Mouse (Mus musculus): Measurements from ENCODE around the gene Tmprss9.
A peak's percentile ranks its signal among the peaks of the same experiment; 100 is the strongest.

The Tmprss9 gene

GRCm38 (mm10) chr10:80935241-80935640, 63.6 kb downstream of the Tmprss9 start:
- peak in 1 of 2 experiments; percentile 38 for DNase-seq (ENCODE audit: inconsistent age in 2 of 2, low spot score in 1 of 2)

DNA sequence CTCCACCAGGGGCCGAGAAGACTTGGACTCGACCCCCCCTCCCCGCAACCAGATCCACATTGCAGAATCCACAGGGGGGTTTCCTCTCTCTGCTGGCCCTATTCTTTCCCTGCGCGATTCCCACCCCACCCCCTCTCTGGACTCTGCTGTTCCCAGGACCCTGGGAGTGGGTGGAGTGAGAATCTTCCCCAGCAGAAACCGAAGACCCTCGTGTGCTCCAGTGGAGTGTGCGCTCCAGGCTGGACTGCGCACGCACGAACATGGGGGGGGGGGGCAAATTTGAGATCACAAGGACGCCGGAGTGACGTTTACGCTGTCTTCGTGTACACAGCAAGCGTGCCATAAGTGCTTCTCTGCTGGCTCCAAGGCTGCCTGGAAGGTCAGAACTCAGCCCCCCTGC, 64.0 kb downstream of the Tmprss9 start:
- DNase-seq (ENCODE audit: inconsistent age in 2 of 2, low spot score in 1 of 2), result peak in 1 of 2 experiments; percentile 40

GRCm38 (mm10) chr10:80936135-80936809, 64.6 kb downstream of the Tmprss9 start:
- DNase-seq (ENCODE audit: inconsistent age in 2 of 2, low spot score in 1 of 2), result peak; percentile 80 to 88

GRCm38 (mm10) chr10:80936810-80937164, 65.1 kb downstream of the Tmprss9 start:
- no peak for DNase-seq (ENCODE audit: inconsistent age in 2 of 2, low spot score in 1 of 2)

DNA sequence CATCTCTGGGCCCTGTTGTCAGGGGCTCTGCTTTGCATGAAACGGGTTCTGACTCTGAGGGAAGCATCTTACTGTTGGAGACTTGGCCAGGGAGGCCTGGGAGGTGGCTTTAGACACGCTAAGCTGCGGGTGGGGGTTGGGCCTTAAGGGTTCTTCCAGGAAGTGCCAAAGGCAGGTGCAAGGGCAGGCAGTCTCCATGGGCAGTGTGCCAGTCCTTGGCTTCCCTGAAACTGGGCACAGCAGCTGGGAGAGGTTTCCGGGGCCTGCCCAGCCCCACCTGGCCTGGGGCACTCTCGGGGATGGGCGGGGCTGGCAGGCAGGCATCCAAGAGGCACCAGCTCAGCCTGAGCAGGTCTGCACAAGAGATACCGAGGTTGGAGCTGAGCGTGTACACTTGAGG, 66.0 kb downstream of the Tmprss9 start:
- DNase-seq (ENCODE audit: inconsistent age in 2 of 2, low spot score in 1 of 2), result peak in 1 of 2 experiments; percentile 68

- DNase-seq (ENCODE audit: inconsistent age in 2 of 2, low spot score in 1 of 2), result peak; percentile 53 to 67
These were observed 67.3 kb downstream of the Tmprss9 start for GRCm38 (mm10) chr10:80938831-80939550.

DNA sequence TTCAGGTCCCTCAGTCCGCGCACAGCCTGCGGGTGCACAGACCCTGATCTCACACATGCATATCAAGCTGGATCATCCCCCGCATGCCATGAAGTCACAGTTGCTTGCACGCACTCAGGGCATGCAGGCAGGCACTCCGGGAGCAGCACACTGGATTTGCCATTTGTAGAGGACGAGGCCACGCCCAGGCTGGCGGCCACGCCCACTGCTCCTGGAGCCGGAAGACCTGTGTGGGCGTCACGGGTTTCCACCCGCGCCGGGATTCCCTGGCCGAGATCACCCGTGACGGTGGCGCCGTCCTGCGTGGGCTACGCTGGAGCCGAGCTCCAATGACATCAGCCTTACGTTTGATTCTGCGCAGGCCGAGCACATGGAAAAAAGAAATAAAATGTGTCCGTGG, 68.0 kb downstream of the Tmprss9 start:
- peak; percentile 90 to 95 for DNase-seq (ENCODE audit: inconsistent age in 2 of 2, low spot score in 1 of 2)

- peak; percentile 74 to 88 for DNase-seq (ENCODE audit: inconsistent age in 2 of 2, low spot score in 1 of 2)
These were observed 68.8 kb downstream of the Tmprss9 start for GRCm38 (mm10) chr10:80940320-80940987.

- no peak for DNase-seq (ENCODE audit: inconsistent age in 2 of 2, low spot score in 1 of 2)
These were observed 69.3 kb downstream of the Tmprss9 start for GRCm38 (mm10) chr10:80940988-80941347.

DNA sequence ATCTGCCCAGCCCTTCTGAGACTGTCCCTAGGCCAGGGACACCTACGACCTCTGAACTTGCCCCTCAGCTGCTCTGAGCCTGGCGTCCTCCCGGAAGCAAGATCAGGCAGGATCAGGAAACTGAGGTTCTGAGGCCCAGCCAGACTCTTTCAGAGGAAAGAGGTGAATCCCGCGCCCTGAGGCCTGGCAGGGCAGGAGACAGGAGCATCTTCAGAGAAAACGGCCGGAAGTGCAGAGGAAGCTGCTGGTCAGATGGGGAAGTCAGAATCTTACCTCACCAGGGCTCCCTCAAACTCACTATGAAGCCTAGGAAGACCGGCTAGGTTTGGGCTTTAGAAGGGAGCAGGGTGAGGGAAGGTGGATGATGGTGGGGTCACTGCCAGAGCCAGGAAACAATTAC, 71.3 kb downstream of the Tmprss9 start:
- no peak for DNase-seq (ENCODE audit: inconsistent age in 2 of 2, low spot score in 1 of 2)

- DNase-seq (ENCODE audit: inconsistent age in 2 of 2, low spot score in 1 of 2), result peak; percentile 64 to 75
These were observed 72.1 kb downstream of the Tmprss9 start for GRCm38 (mm10) chr10:80943701-80944100.

- no peak for DNase-seq (ENCODE audit: inconsistent age in 2 of 2, low spot score in 1 of 2)
These were observed 72.6 kb downstream of the Tmprss9 start for GRCm38 (mm10) chr10:80944231-80944630.

GRCm38 (mm10) chr10:80946684-80947437, 75.2 kb downstream of the Tmprss9 start:
- DNase-seq (ENCODE audit: inconsistent age in 2 of 2, low spot score in 1 of 2), result no peak

GRCm38 (mm10) chr10:80947802-80948201, 76.2 kb downstream of the Tmprss9 start:
- peak; percentile 78 to 79 for DNase-seq (ENCODE audit: inconsistent age in 2 of 2, low spot score in 1 of 2)

DNA sequence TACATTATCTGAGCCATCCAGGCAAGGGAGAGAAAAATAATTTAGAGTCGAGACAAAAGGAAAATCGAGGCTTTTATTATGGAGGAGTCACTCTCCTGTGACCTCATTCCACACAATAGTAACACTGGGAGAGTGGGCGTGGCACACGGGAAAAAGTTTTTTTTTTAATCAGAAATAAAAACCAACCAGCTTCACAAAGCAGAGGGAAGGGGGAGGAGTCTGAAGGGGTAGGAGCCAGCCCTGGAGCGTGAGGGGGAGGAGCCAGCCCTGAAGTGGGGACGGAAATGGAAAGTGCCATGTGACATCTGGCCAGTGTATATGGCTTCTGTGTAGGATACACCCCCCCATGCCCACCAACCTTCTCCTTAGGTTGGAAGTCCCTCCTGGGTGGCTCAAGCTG, 76.9 kb downstream of the Tmprss9 start:
- peak; percentile 69 to 72 for DNase-seq (ENCODE audit: inconsistent age in 2 of 2, low spot score in 1 of 2)

- DNase-seq (ENCODE audit: inconsistent age in 2 of 2, low spot score in 1 of 2), result peak; percentile 82 to 84
These were observed 77.4 kb downstream of the Tmprss9 start for GRCm38 (mm10) chr10:80949081-80949480.
